Comparison of ENCODE assay signal across 12 mouse cellular contexts in genomic region chr5:31827896-31828295, GRCm38 (mm10).
"Had no signal": no experiment of that assay in that cellular context is flagged by ENCODE, and none has a peak within 500 bp of the region (broad histone marks: within the 10 kb centered on the region; RNA-seq: fewer than 3 reads in every experiment).

No protein-coding gene starts in this region.

- DNase-seq: lung, adult 18-20 months; lung, embryonic 14.5 days; lung, postnatal 10 days; lung, postnatal 4 days; midbrain, embryonic 14.5 days; retina, postnatal 1 day; right cerebral cortex, adult 18-20 months; right cerebral cortex, postnatal 25 days; right cerebral cortex, postnatal 4 days; thymus, adult 2 months; thymus, postnatal 25 days; thymus, postnatal 4 days had no signal
